Mouse (Mus musculus) hindbrain, embryonic 15.5 days (tissue): Measurements from ENCODE around the gene Cd9. TPM values are rescaled to one million over a fixed set of nuclear protein-coding genes. Genes with fewer than 3 reads are reported as not detected.

ENCODE experiments used
- ATAC-seq: fragments of 200-750 bp; cut with Nextera tagmentation; 2 replicates; pipeline ENCODE4 v1.8.0; 2017; ENCODE audit warnings: low read depth, moderate number of reproducible peaks, moderate TSS enrichment; ENCODE audit not compliant: low FRiP score
- H3K27ac ChIP-seq: fragments of 300-500 bp; sonication (generic); replicated peaks from 2 replicates; pipeline ENCODE4 v1.5.1; 2015; ENCODE audit warnings: mild to moderate bottlenecking, inconsistent platforms
- H3K27me3 ChIP-seq: fragments of 300-500 bp; sonication (generic); 2 replicates; pipeline ENCODE4 v1.6.1; 2015; ENCODE audit warnings: control low read depth, inconsistent platforms
- H3K36me3 ChIP-seq: fragments of 300-500 bp; sonication (generic); 2 replicates; pipeline ENCODE4 v1.6.1; 2015; ENCODE audit warnings: control low read depth, inconsistent platforms
- H3K4me1 ChIP-seq: fragments of 300-500 bp; sonication (generic); replicated peaks from 2 replicates; pipeline ENCODE4 v1.6.1; 2015; ENCODE audit warnings: control low read depth, inconsistent platforms
- H3K4me2 ChIP-seq: fragments of 300-500 bp; sonication (generic); 2 replicates; pipeline ENCODE4 v1.6.1; 2015; ENCODE audit warnings: moderate library complexity, mild to moderate bottlenecking, inconsistent platforms
- H3K4me3 ChIP-seq: fragments of 300-500 bp; sonication (generic); 2 replicates; pipeline ENCODE4 v1.5.1; 2015; ENCODE audit warnings: mild to moderate bottlenecking, inconsistent platforms
- H3K9ac ChIP-seq: fragments of 300-500 bp; sonication (generic); 2 replicates; pipeline ENCODE4 v1.6.1; 2015; ENCODE audit warnings: inconsistent platforms
- H3K9me3 ChIP-seq: fragments of 300-500 bp; sonication (generic); 2 replicates; pipeline ENCODE4 v1.6.1; 2016; ENCODE audit warnings: control low read depth, inconsistent platforms
- WGBS: fragments of 180-500 bp; shearing (Covaris S2); methylation state at CpG from one replicate; pipeline ENCODE4 v1.1.7; 2015; 5-methylcytosine and 5-hydroxymethylcytosine counted together
- polyA plus RNA-seq: library from polyadenylated mRNA; unstranded; fragments of >200 nt; fragmentation: Nextera tagmentation; extraction: Ambion mirVana; gene quantifications from 2 replicates; pipeline ENCODE4 v1.2.1, GENCODE M21; 2015

Gene Cd9
- polyA plus RNA-seq, 1 experiment from 2014 or later = 108 TPM

DNA sequence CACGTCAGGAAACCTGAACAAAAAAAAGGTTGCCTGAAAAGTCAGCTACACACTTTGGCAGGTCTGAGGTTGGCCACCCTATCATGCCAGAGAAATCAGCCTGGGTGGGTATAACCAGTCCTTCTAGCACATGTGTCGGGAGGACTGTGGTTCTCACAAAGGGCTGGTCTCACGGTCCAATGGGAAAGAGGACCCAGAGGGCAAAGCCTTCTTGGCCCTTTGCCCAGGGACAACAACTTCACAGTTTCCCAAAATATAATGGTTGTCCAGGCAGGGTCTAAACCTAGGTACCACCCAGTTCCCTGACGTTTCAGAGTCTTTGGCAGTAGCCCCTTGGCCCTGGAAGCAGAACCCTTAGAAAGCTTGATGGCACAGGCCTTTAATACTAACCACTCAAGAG is 25.4 kb downstream of the Cd9 start:
- ATAC-seq = no peak
- H3K9ac ChIP-seq = no peak overlapping the region
- H3K36me3 ChIP-seq = no peaks in the 10 kb centered on the region
- no peaks in the 10 kb centered on the region for H3K9me3 ChIP-seq
- 71% methylated on average over 4 of the region's 4 CpGs for WGBS
- peaks cover 22% of the 10 kb centered on the region for H3K4me1 ChIP-seq
- no peaks in the 10 kb centered on the region for H3K27me3 ChIP-seq
- H3K27ac ChIP-seq = no peak overlapping the region
- no peak overlapping the region for H3K4me2 ChIP-seq
- no peak overlapping the region for H3K4me3 ChIP-seq

DNA sequence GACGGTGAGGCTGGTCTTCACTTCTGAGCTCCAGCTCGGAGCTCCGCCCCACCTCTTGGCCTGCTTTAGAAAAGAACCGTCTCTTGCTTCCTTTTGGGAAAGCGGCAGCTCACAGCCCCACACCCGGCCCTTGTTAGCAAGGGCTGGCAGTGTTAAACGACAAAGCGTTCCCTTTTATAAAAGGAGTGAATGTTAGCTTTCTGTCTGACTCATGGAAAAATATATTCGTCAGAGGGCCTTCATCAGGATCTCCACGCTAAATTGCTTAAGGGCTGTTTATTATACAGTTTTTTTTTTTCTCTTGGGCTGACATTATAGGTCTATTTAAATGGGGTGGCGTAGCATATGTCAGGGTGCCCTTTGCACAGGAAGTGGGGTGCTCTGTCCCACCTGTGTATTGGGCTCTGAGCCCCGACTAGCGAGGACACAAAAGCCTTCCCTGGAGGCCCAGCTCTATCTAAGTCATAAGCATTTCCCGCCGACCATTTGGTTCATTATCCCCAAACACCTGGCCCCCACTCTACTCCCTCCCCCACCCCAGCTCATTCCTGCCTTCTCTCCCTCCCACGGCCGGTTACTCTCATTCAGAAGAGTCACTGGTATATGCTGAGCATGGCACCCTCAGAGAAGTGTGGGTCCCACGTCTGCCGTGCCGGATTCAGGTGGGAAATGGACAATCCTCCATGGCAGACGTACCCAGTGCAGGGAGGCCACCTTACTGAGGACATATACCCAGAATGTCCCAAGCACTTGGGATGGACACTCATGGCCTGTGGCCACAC is 26.2 kb downstream of the Cd9 start:
- Histone ChIP-seq H3K9ac (0 out of 2 replicates have a peak overlapping the region, but pooled peaks have one; percentile 13), H3K27me3 (no peaks in the 10 kb centered on the region), H3K4me2 (no peak overlapping the region), H3K36me3 (no peaks in the 10 kb centered on the region), H3K4me1 (peaks cover 22% of the 10 kb centered on the region), H3K9me3 (no peaks in the 10 kb centered on the region), H3K27ac (peak overlapping the region; percentile 71), H3K4me3 (no peak overlapping the region)
- WGBS = 49% methylated on average over 21 of the region's 21 CpGs
- no peak for ATAC-seq

GRCm38 (mm10) chr6:125467301-125467715 is 27.3 kb downstream of the Cd9 start:
- no peaks in the 10 kb centered on the region for H3K36me3 ChIP-seq
- peak overlapping the region; percentile 71 for H3K27ac ChIP-seq
- H3K9me3 ChIP-seq = no peaks in the 10 kb centered on the region
- no peaks in the 10 kb centered on the region for H3K27me3 ChIP-seq
- peak; percentile 92 for ATAC-seq
- H3K4me3 ChIP-seq = no peak overlapping the region
- H3K4me1 ChIP-seq = peaks cover 22% of the 10 kb centered on the region
- WGBS = 44% methylated on average over 16 of the region's 16 CpGs
- no peak overlapping the region for H3K9ac ChIP-seq
- peak overlapping the region; percentile 13; the same call in 1 of the 2 replicates for H3K4me2 ChIP-seq

DNA sequence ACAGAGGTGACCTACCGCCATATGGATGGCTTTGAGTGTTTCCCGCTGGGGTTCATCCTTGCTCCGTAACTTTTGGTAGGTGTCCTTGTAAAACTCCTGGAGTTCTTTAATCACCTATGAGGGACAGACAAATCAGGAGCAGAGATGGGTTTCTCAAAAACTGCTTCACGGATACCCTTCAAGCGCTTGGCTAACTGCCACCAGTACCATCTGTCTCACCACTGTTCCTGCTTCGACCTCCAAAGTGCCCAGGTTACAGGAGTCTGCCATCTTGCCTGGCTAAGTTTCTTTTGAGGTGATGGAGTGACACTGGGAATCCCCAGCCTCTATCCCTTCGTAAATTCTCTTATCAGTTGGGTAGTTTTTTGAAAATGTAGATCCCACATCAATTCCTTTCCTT is 32.3 kb downstream of the Cd9 start:
- ATAC-seq = no peak
- 91% methylated on average over 7 of the region's 7 CpGs for WGBS
- Histone ChIP-seq H3K4me2 (no peak overlapping the region), H3K9ac (no peak overlapping the region), H3K4me3 (no peak overlapping the region), H3K9me3 (no peaks in the 10 kb centered on the region), H3K27ac (no peak overlapping the region), H3K36me3 (no peaks in the 10 kb centered on the region), H3K27me3 (no peaks in the 10 kb centered on the region), H3K4me1 (peaks cover 3% of the 10 kb centered on the region; the same call in 1 of the 2 replicates)

GRCm38 (mm10) chr6:125461788-125462187 is 32.8 kb downstream of the Cd9 start:
- Histone ChIP-seq H3K9me3 (no peaks in the 10 kb centered on the region), H3K27ac (no peak overlapping the region), H3K4me1 (no peaks in the 10 kb centered on the region; the same call in 1 of the 2 replicates), H3K9ac (no peak overlapping the region), H3K27me3 (no peaks in the 10 kb centered on the region), H3K4me3 (no peak overlapping the region), H3K4me2 (no peak overlapping the region), H3K36me3 (no peaks in the 10 kb centered on the region)
- WGBS = 74% methylated on average over 8 of the region's 8 CpGs
- ATAC-seq = no peak

GRCm38 (mm10) chr6:125461325-125461724 is 33.3 kb downstream of the Cd9 start:
- no peak overlapping the region for H3K4me2 ChIP-seq
- no peak overlapping the region for H3K27ac ChIP-seq
- H3K9ac ChIP-seq = no peak overlapping the region
- no peaks in the 10 kb centered on the region for H3K27me3 ChIP-seq
- H3K4me3 ChIP-seq = no peak overlapping the region
- no peak for ATAC-seq
- H3K36me3 ChIP-seq = no peaks in the 10 kb centered on the region
- no peaks in the 10 kb centered on the region for H3K9me3 ChIP-seq
- WGBS = 91% methylated on average over 7 of the region's 7 CpGs
- H3K4me1 ChIP-seq = no peaks in the 10 kb centered on the region; the same call in 1 of the 2 replicates

DNA sequence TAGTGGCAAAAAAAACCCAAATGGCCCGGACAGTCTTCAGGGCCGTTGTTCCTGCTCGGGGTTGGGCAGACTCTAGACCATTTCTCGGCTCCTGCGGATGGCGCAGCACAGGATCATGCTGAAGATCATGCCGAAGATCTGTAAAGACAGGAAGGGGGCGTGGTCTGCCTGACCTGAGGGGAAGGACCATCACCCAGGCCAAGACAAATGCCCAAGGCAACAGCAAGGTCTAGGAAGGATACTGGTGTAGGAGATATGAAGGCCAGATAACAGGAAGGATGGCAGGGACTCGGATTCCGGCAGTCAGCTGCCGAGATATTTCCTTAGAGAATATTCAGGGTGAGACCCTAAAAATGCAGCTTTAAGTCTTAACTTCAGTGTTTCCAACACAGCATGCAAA is 34.0 kb downstream of the Cd9 start:
- Histone ChIP-seq H3K4me1 (peaks cover 7% of the 10 kb centered on the region), H3K27me3 (no peaks in the 10 kb centered on the region), H3K4me2 (no peak overlapping the region), H3K36me3 (no peaks in the 10 kb centered on the region), H3K4me3 (no peak overlapping the region), H3K27ac (no peak overlapping the region), H3K9me3 (no peaks in the 10 kb centered on the region), H3K9ac (no peak overlapping the region)
- WGBS = 93% methylated on average over 11 of the region's 11 CpGs
- no peak for ATAC-seq

- no peaks in the 10 kb centered on the region for H3K36me3 ChIP-seq
- peaks cover 7% of the 10 kb centered on the region for H3K4me1 ChIP-seq
- H3K9me3 ChIP-seq = no peaks in the 10 kb centered on the region
- H3K9ac ChIP-seq = no peak overlapping the region
- ATAC-seq = no peak
- no peak overlapping the region for H3K4me3 ChIP-seq
- H3K4me2 ChIP-seq = no peak overlapping the region
- H3K27ac ChIP-seq = no peak overlapping the region
- H3K27me3 ChIP-seq = no peaks in the 10 kb centered on the region
- 95% methylated on average over 5 of the region's 5 CpGs for WGBS
Observed at GRCm38 (mm10) chr6:125459903-125460302, 34.7 kb downstream of the Cd9 start.

GRCm38 (mm10) chr6:125455806-125456520 is 38.6 kb downstream of the Cd9 start:
- Histone ChIP-seq H3K4me2 (no peak overlapping the region), H3K9ac (no peak overlapping the region), H3K9me3 (no peaks in the 10 kb centered on the region), H3K27me3 (no peaks in the 10 kb centered on the region), H3K4me1 (peaks cover 7% of the 10 kb centered on the region), H3K27ac (no peak overlapping the region), H3K4me3 (no peak overlapping the region), H3K36me3 (no peaks in the 10 kb centered on the region)
- 30% methylated on average over 12 of the region's 12 CpGs for WGBS
- ATAC-seq = peak; percentile 63; the same call in 1 of the 2 replicates

DNA sequence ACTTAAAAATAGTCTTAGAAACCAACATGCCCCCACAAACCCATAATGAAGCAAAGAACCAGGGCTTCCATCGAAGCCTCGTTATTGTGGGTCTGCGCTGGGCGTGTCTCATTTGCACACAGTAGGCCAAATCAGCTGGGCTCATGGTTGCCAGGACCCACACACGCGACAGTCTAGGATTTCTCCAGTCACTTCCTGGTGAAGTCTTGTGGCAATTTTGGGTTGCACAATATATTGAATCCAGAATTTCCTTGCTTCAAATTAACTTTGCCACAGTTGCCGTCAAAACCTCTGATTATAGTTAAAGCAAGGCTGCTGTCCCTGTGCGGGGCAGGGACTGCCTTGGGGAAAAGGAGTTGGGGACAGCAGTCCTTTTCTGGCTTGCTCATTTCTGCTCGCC is 39.9 kb downstream of the Cd9 start:
- Histone ChIP-seq H3K36me3 (no peaks in the 10 kb centered on the region), H3K9ac (no peak overlapping the region), H3K9me3 (no peaks in the 10 kb centered on the region), H3K4me1 (peaks cover 7% of the 10 kb centered on the region), H3K4me2 (no peak overlapping the region), H3K27ac (no peak overlapping the region), H3K4me3 (no peak overlapping the region), H3K27me3 (no peaks in the 10 kb centered on the region)
- 88% methylated on average over 9 of the region's 9 CpGs for WGBS
- ATAC-seq = no peak

DNA sequence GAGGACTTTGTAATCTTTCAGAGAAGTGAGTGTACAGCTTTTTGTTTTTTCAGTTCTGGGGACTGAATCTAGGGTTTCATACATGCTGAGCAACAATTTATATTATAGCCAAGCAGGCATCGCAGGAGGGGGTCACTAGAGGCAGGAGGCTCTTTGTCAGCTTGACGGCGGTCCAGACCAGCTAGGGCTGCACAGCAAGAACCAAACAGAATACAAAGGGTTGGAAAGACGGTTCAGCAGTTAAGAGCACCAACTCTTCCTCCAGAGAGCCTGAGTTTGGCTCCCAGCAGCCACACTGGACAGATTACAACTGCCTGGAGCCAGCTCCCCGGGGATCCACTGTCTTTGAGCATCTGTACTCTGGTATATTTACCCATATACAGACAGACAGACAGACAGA is 40.3 kb downstream of the Cd9 start:
- Histone ChIP-seq H3K4me2 (no peak overlapping the region), H3K27me3 (no peaks in the 10 kb centered on the region), H3K9ac (no peak overlapping the region), H3K4me3 (no peak overlapping the region), H3K4me1 (peaks cover 7% of the 10 kb centered on the region), H3K9me3 (no peaks in the 10 kb centered on the region), H3K27ac (no peak overlapping the region), H3K36me3 (no peaks in the 10 kb centered on the region)
- 38% methylated on average over 5 of the region's 5 CpGs for WGBS
- ATAC-seq = no peak

GRCm38 (mm10) chr6:125447660-125448059 is 46.9 kb downstream of the Cd9 start:
- no peak overlapping the region for H3K9ac ChIP-seq
- WGBS = 59% methylated on average over 2 of the region's 2 CpGs
- H3K27me3 ChIP-seq = no peaks in the 10 kb centered on the region
- H3K4me2 ChIP-seq = no peak overlapping the region
- no peak overlapping the region for H3K4me3 ChIP-seq
- H3K4me1 ChIP-seq = no peaks in the 10 kb centered on the region
- no peak for ATAC-seq
- H3K36me3 ChIP-seq = no peaks in the 10 kb centered on the region
- no peak overlapping the region for H3K27ac ChIP-seq
- no peaks in the 10 kb centered on the region for H3K9me3 ChIP-seq
